Mouse (Mus musculus) lung, adult 2 months (tissue): Measurements from ENCODE around the gene Dppa2.

Source experiments
- CTCF ChIP-seq: fragments of 200-500 bp; IDR thresholded peaks from 2 replicates; pipeline ENCODE4 v1.5.1; 2011; ENCODE audit warnings: mild to moderate bottlenecking, low read length, control low read depth; ENCODE audit not compliant: insufficient read depth
- POLR2A ChIP-seq: fragments of 200-500 bp; IDR thresholded peaks from 2 replicates; pipeline ENCODE4 v1.6.1; 2011; ENCODE audit warnings: low read depth, mild to moderate bottlenecking, control low read depth, low read length, borderline replicate concordance; ENCODE audit errors: extremely low read depth

DNA sequence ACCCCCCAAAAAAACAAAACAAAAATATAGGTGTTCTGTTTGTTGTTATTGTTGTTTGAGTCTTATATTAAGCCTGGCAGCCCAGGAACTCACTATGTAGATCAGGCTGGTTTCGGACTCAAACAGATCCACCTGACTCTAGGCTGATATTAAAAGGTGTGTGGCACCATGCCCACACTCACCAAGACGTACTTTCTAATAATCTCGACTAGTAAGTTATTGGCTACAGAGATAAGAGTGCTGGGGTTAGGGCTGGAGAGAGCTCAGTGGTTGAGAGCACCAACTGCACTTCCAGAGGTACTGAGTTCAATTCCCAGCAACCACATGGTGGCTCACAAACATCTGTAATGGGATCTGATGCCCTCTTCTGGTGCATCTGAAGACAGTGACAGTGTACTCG is 22.8 kb upstream of the Dppa2 start:
- TF ChIP-seq CTCF (no peak), POLR2A (no peak)
